Mouse (Mus musculus): ENCODE data around the gene Dclk1. TPM values are rescaled to one million over a fixed set of nuclear protein-coding genes. Genes with fewer than 3 reads are reported as not detected.

The Dclk1 gene
- polyA plus RNA-seq, 2 experiments = 23.3 to 66.2 TPM

DNA sequence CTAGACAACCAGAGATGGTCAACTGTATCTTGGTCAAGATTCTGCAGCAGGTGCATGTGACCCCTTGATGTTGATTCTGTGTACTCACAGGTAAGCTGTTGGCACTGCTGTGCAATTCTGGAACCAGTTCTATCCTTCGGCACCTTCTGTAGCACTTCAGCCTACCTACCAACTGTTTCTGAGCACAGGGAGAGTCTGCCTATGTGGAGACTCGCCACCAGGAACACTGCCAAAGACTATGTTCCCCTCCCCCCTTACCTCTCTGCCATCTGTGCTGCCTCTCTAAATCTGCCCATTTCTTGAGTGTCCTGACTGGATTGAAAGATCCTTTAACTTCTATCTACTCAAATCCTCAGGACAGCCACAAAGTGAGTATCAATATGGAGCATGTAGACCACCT lies 201.6 kb downstream of the Dclk1 start:
- Histone ChIP-seq H3K27me3 (ENCODE audit: control insufficient read depth, insufficient read depth, low read length) (no peaks in the 10 kb centered on the region), H3K4me1 (ENCODE audit: control insufficient read depth, insufficient read depth, low read length) (peaks cover 8% of the 10 kb centered on the region), H3K4me3 (replicated peaks; ENCODE audit: low read length) (no peak overlapping the region), H3K9ac (ENCODE audit: low read depth, low read length, severe bottlenecking) (no peak overlapping the region), H3K9me3 (ENCODE audit: control insufficient read depth, low read length) (no peaks in the 10 kb centered on the region), H3K27ac (replicated peaks; ENCODE audit: low read depth, low read length) (no peak overlapping the region), H3K4me2 (replicated peaks; ENCODE audit: low read depth, low read length, severe bottlenecking) (no peak overlapping the region), H3K36me3 (ENCODE audit: control insufficient read depth, insufficient read depth, low read length) (0 out of 2 replicates have a peak, but pooled peaks cover 3% of the 10 kb centered on the region)
- TF ChIP-seq POLR2A (IDR thresholded peaks at IDR 0.05; ENCODE audit: borderline replicate concordance, extremely low read depth, insufficient read depth, insufficient read length) = no peak
- DNase-seq (ENCODE audit: low spot score) (no peak), ATAC-seq (ENCODE audit: low FRiP score, low read depth) (no peak)
- WGBS = 89% methylated on average over 2 of the region's 2 CpGs

DNA sequence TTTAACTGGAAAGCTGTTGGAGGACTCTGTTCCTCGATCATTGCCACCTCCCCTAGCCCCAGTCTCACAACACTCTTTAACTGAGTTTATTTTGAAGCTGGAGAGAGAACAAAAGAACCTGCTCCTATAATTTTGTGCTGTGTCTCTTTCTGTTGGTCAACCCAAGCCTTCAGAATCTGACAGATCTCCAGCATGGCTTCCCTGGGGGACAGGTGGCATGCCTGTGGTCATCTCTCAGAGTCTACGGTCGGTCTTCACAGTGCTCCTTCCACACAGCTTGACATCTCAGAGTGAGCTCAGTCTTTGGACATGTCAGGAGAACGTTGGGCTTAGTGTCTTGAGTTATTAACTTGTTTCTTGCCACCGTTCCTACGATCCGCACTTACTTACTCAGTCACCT lies 204.5 kb downstream of the Dclk1 start:
- ATAC-seq (ENCODE audit: low FRiP score, low read depth) = no peak
- WGBS = 87% methylated on average over 7 of the region's 7 CpGs

DNA sequence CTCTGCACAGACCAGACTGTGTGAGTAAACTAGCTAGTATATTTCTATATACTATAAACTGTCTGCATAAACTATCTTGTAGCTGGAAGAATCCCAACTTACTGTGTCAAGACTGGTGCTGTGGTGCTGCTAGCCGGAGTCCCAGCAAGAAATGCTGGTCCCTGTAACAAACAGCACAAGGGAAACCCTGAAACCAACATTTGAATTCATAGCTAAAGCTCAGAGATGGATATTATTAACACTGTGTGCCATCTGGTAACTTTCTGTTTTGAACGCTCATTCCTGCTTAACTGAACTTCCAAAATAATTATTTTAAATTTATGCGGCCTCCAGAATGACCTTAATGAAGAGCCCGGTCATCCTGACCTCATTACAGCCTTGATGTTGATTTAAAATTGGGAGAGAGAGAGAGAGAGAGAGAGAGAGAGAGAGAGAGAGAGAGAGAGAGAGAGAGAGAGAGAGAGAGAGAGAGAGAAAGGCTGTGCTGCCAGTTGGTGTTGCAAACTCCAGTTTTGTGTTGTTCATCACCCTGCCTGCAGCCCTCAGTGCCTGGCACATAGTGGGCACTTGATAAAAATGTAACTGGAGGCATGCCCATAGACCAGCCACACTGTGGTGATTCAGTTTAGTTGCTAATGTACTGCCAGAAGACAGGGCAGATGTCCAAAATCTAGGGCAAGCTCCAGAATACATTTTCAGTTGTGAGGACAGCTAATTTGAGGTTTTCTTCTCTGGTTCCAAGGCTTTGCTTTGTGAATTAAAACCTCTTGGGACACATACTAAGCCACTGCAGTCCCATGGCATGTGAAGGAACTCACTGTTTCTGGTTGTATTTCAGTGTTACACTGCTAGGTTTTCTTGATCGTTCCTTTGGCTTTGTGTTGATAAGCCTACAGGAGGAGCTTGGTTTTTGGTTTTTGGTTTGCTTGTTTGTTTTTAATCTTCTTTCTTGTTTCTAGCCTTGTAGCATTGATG lies 205.6 kb downstream of the Dclk1 start:
- no peak for DNase-seq (ENCODE audit: low spot score)
- ATAC-seq (ENCODE audit: low FRiP score, low read depth) = no peak
- no peaks in the 10 kb centered on the region for H3K9me3 ChIP-seq (ENCODE audit: control insufficient read depth, low read length)
- WGBS = 78% methylated on average over 5 of the region's 5 CpGs
- TF ChIP-seq POLR2A (IDR thresholded peaks at IDR 0.05; ENCODE audit: borderline replicate concordance, extremely low read depth, insufficient read depth, insufficient read length) = no peak
- 0 out of 2 replicates have a peak overlapping the region, but pooled peaks have one; percentile 19 for H3K27ac ChIP-seq (replicated peaks; ENCODE audit: low read depth, low read length)
- H3K4me3 ChIP-seq (replicated peaks; ENCODE audit: low read length) = no peak overlapping the region
- H3K4me2 ChIP-seq (replicated peaks; ENCODE audit: low read depth, low read length, severe bottlenecking) = no peak overlapping the region
- H3K9ac ChIP-seq (ENCODE audit: low read depth, low read length, severe bottlenecking) = no peak overlapping the region
- 0 out of 2 replicates have a peak, but pooled peaks cover 5% of the 10 kb centered on the region for H3K36me3 ChIP-seq (ENCODE audit: control insufficient read depth, insufficient read depth, low read length)
- H3K27me3 ChIP-seq (ENCODE audit: control insufficient read depth, insufficient read depth, low read length) = no peaks in the 10 kb centered on the region
- H3K4me1 ChIP-seq (ENCODE audit: control insufficient read depth, insufficient read depth, low read length) = no peaks in the 10 kb centered on the region

More for the DNA sequence above, 204.5 kb downstream of the Dclk1 start:
- no peak for TF ChIP-seq POLR2A (IDR thresholded peaks at IDR 0.05; ENCODE audit: borderline replicate concordance, extremely low read depth, insufficient read depth, insufficient read length)
- Histone ChIP-seq H3K4me2 (replicated peaks; ENCODE audit: low read depth, low read length, severe bottlenecking) (no peak overlapping the region), H3K27ac (replicated peaks; ENCODE audit: low read depth, low read length) (no peak overlapping the region), H3K9ac (ENCODE audit: low read depth, low read length, severe bottlenecking) (no peak overlapping the region), H3K27me3 (ENCODE audit: control insufficient read depth, insufficient read depth, low read length) (no peaks in the 10 kb centered on the region), H3K4me3 (replicated peaks; ENCODE audit: low read length) (no peak overlapping the region), H3K9me3 (ENCODE audit: control insufficient read depth, low read length) (no peaks in the 10 kb centered on the region), H3K36me3 (ENCODE audit: control insufficient read depth, insufficient read depth, low read length) (0 out of 2 replicates have a peak, but pooled peaks cover 5% of the 10 kb centered on the region), H3K4me1 (ENCODE audit: control insufficient read depth, insufficient read depth, low read length) (no peaks in the 10 kb centered on the region)
- no peak for DNase-seq (ENCODE audit: low spot score)

DNA sequence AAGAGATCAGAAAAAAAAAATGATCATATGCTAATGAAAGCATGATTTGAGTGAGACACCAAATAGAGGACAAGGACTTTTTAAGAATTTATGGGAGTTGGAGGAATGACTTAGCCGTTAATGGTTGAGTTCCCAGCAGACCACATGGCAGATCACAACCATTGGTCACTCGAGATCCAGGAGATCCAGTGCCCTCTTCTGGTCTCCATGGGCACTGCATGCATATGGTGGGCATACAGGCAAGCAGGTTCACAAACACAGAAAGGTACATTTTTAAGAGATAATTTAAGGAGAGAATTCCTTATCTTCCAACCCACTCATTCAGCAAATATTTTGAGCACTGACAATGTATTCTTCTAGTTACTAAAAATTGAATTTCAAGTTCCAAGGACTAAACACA lies 207.0 kb downstream of the Dclk1 start:
- no peak overlapping the region for H3K9ac ChIP-seq (ENCODE audit: low read depth, low read length, severe bottlenecking)
- 0 out of 2 replicates have a peak, but pooled peaks cover 2% of the 10 kb centered on the region for H3K36me3 ChIP-seq (ENCODE audit: control insufficient read depth, insufficient read depth, low read length)
- H3K4me1 ChIP-seq (ENCODE audit: control insufficient read depth, insufficient read depth, low read length) = no peaks in the 10 kb centered on the region
- no peak for TF ChIP-seq POLR2A (IDR thresholded peaks at IDR 0.05; ENCODE audit: borderline replicate concordance, extremely low read depth, insufficient read depth, insufficient read length)
- no peak for ATAC-seq (ENCODE audit: low FRiP score, low read depth)
- 89% methylated on average over 2 of the region's 2 CpGs for WGBS
- H3K27me3 ChIP-seq (ENCODE audit: control insufficient read depth, insufficient read depth, low read length) = no peaks in the 10 kb centered on the region
- H3K4me2 ChIP-seq (replicated peaks; ENCODE audit: low read depth, low read length, severe bottlenecking) = no peak overlapping the region
- DNase-seq (ENCODE audit: low spot score) = no peak
- H3K9me3 ChIP-seq (ENCODE audit: control insufficient read depth, low read length) = no peaks in the 10 kb centered on the region
- no peak overlapping the region for H3K27ac ChIP-seq (replicated peaks; ENCODE audit: low read depth, low read length)
- no peak overlapping the region for H3K4me3 ChIP-seq (replicated peaks; ENCODE audit: low read length)

DNA sequence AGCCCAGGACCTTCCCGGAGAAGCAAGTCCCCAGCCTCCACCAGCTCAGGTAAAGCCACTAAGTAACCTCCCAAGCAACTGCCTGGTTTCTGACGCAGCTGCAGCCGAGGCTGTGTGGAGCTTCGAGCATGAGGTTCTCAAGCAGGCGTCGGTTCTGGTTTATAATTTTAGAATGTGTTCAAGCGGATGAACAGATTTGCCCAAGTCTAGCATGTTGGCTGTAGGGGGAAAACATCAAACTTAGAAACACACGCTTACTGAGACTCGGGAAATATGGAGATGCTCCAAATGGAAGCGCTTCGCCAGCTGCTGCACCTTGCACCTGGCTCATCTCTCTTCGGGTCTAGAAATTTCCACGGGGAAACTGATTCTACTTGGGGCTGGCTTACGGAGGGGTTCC lies 208.9 kb downstream of the Dclk1 start:
- no peak for TF ChIP-seq POLR2A (IDR thresholded peaks at IDR 0.05; ENCODE audit: borderline replicate concordance, extremely low read depth, insufficient read depth, insufficient read length)
- WGBS = 94% methylated on average over 14 of the region's 14 CpGs
- no peaks in the 10 kb centered on the region for H3K9me3 ChIP-seq (ENCODE audit: control insufficient read depth, low read length)

More for the DNA sequence above, 208.9 kb downstream of the Dclk1 start:
- no peak overlapping the region for H3K4me3 ChIP-seq (replicated peaks; ENCODE audit: low read length)
- H3K36me3 ChIP-seq (ENCODE audit: control insufficient read depth, insufficient read depth, low read length) = 0 out of 2 replicates have a peak, but pooled peaks cover 2% of the 10 kb centered on the region
- no peaks in the 10 kb centered on the region for H3K4me1 ChIP-seq (ENCODE audit: control insufficient read depth, insufficient read depth, low read length)
- no peak for DNase-seq (ENCODE audit: low spot score)
- no peak for ATAC-seq (ENCODE audit: low FRiP score, low read depth)
- no peaks in the 10 kb centered on the region for H3K27me3 ChIP-seq (ENCODE audit: control insufficient read depth, insufficient read depth, low read length)
- H3K27ac ChIP-seq (replicated peaks; ENCODE audit: low read depth, low read length) = no peak overlapping the region
- no peak overlapping the region for H3K4me2 ChIP-seq (replicated peaks; ENCODE audit: low read depth, low read length, severe bottlenecking)
- H3K9ac ChIP-seq (ENCODE audit: low read depth, low read length, severe bottlenecking) = no peak overlapping the region

Data from limb, embryonic 14.5 days (tissue).